Mouse (Mus musculus): ENCODE data around the gene Gm20422. TPM values are rescaled to one million over a fixed set of nuclear protein-coding genes. Genes with fewer than 3 reads are reported as not detected.
A peak's percentile ranks its signal among the peaks of the same experiment; 100 is the strongest.
"Not testable (repeated sequence)": the region's sequence is repeated elsewhere in the genome, so short reads cannot be mapped to it uniquely, and the experiment has no call there.

The Gm20422 gene
- polyA plus RNA-seq, 1 experiment = not detected

DNA sequence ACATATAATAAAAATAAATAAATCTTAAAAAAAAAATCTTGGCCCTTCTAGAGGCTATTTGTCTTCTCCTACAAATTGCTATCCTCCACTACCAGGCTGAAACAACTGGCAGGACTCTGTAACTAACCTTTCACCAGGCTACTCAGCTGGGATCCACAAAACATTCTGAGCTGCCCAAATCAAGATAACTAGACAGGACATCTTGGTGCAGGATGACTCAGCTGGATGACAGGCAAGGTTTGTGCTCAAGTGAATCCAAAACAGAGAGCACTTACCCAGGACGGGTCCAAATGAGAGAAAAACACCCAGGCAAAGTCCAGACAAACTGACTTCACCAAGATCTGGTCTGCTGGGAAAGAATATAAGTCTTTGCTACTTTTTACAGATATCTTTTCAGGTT lies 39.2 kb downstream of the Gm20422 start:
- Histone ChIP-seq H3K36me3 (ENCODE audit: control insufficient read depth, insufficient read depth, low read length) (no peaks in the 10 kb centered on the region), H3K27ac (ENCODE audit: control insufficient read depth, insufficient read depth, low read length) (no peak overlapping the region), H3K27me3 (ENCODE audit: control insufficient read depth, insufficient read depth, low read length) (no peaks in the 10 kb centered on the region), H3K4me1 (replicated peaks; ENCODE audit: control insufficient read depth, insufficient read depth, low read length) (no peaks in the 10 kb centered on the region), H3K4me3 (ENCODE audit: control insufficient read depth, insufficient read depth, low read length) (no peak overlapping the region)
- TF ChIP-seq CTCF (IDR thresholded peaks at IDR 0.05; ENCODE audit: borderline replicate concordance, control insufficient read depth, extremely low read depth, insufficient read depth, low read length, poor library complexity) (no peak), POLR2A (IDR thresholded peaks at IDR 0.05; ENCODE audit: control insufficient read depth, extremely low read depth, insufficient read depth, low read length, poor library complexity) (no peak)
- 86% methylated on average over 1 of the region's 1 CpGs for WGBS
- DNase-seq = no peak

- peaks cover 8% of the 10 kb centered on the region for H3K4me1 ChIP-seq (replicated peaks; ENCODE audit: control insufficient read depth, insufficient read depth, low read length)
- H3K27ac ChIP-seq (ENCODE audit: control insufficient read depth, insufficient read depth, low read length) = no peak overlapping the region
- 47% methylated on average over 5 of the region's 5 CpGs for WGBS
Measured at GRCm38 (mm10) chr8:69717232-69717580, 57.5 kb downstream of the Gm20422 start.

GRCm38 (mm10) chr8:69716403-69717231 lies 58.1 kb downstream of the Gm20422 start:
- peak overlapping the region; percentile 88 for H3K27ac ChIP-seq (ENCODE audit: control insufficient read depth, insufficient read depth, low read length)
- no peaks in the 10 kb centered on the region for H3K27me3 ChIP-seq (ENCODE audit: control insufficient read depth, insufficient read depth, low read length)
- H3K4me3 ChIP-seq (ENCODE audit: control insufficient read depth, insufficient read depth, low read length) = peak overlapping the region; percentile 87
- peak; percentile 96 for TF ChIP-seq POLR2A (IDR thresholded peaks at IDR 0.05; ENCODE audit: control insufficient read depth, extremely low read depth, insufficient read depth, low read length, poor library complexity)
- no peak for TF ChIP-seq CTCF (IDR thresholded peaks at IDR 0.05; ENCODE audit: borderline replicate concordance, control insufficient read depth, extremely low read depth, insufficient read depth, low read length, poor library complexity)
- under 1% methylated on average over 52 of the region's 52 CpGs for WGBS
- DNase-seq = peak; percentile 92
- H3K4me1 ChIP-seq (replicated peaks; ENCODE audit: control insufficient read depth, insufficient read depth, low read length) = peaks cover 8% of the 10 kb centered on the region
- no peaks in the 10 kb centered on the region for H3K36me3 ChIP-seq (ENCODE audit: control insufficient read depth, insufficient read depth, low read length)

More at GRCm38 (mm10) chr8:69717232-69717580, 57.5 kb downstream of the Gm20422 start:
- no peaks in the 10 kb centered on the region for H3K36me3 ChIP-seq (ENCODE audit: control insufficient read depth, insufficient read depth, low read length)
- no peak for DNase-seq
- TF ChIP-seq POLR2A (IDR thresholded peaks at IDR 0.05; ENCODE audit: control insufficient read depth, extremely low read depth, insufficient read depth, low read length, poor library complexity) (no peak), CTCF (IDR thresholded peaks at IDR 0.05; ENCODE audit: borderline replicate concordance, control insufficient read depth, extremely low read depth, insufficient read depth, low read length, poor library complexity) (no peak)
- no peaks in the 10 kb centered on the region for H3K27me3 ChIP-seq (ENCODE audit: control insufficient read depth, insufficient read depth, low read length)
- peak overlapping the region; percentile 23; the same call in 1 of the 2 replicates for H3K4me3 ChIP-seq (ENCODE audit: control insufficient read depth, insufficient read depth, low read length)

- Histone ChIP-seq H3K36me3 (ENCODE audit: control insufficient read depth, insufficient read depth, low read length) (peaks cover 4% of the 10 kb centered on the region; the same call in 1 of the 2 replicates), H3K27ac (ENCODE audit: control insufficient read depth, insufficient read depth, low read length) (no peak overlapping the region), H3K4me3 (ENCODE audit: control insufficient read depth, insufficient read depth, low read length) (no peak overlapping the region), H3K4me1 (replicated peaks; ENCODE audit: control insufficient read depth, insufficient read depth, low read length) (peaks cover 8% of the 10 kb centered on the region), H3K27me3 (ENCODE audit: control insufficient read depth, insufficient read depth, low read length) (no peaks in the 10 kb centered on the region)
- 86% methylated on average over 6 of the region's 6 CpGs for WGBS
- TF ChIP-seq CTCF (IDR thresholded peaks at IDR 0.05; ENCODE audit: borderline replicate concordance, control insufficient read depth, extremely low read depth, insufficient read depth, low read length, poor library complexity) = no peak
- no peak for TF ChIP-seq POLR2A (IDR thresholded peaks at IDR 0.05; ENCODE audit: control insufficient read depth, extremely low read depth, insufficient read depth, low read length, poor library complexity)
- DNase-seq = no peak
Measured at GRCm38 (mm10) chr8:69715366-69715765, 59.3 kb downstream of the Gm20422 start.

DNA sequence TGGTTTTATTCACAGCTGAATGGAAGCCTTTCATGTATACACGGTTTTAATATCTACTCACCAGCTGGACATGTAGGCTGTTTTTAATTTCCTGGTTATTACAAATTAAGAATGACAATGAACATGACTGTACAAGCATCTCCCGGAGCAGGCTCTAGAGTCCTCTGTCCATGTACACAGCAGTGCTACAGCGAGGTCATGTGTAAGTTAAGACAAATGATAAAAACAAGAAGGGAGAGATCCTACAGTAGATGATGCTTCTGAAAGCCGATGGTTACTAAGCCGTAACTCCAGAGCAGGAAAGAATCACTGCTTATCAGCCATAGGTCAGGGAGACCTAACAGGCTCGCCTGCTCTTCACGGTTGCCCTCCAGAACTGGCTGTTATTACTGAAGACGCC lies 61.2 kb downstream of the Gm20422 start:
- Histone ChIP-seq H3K27me3 (ENCODE audit: control insufficient read depth, insufficient read depth, low read length) (no peaks in the 10 kb centered on the region), H3K36me3 (ENCODE audit: control insufficient read depth, insufficient read depth, low read length) (peaks cover 22% of the 10 kb centered on the region), H3K4me1 (replicated peaks; ENCODE audit: control insufficient read depth, insufficient read depth, low read length) (peaks cover 8% of the 10 kb centered on the region), H3K27ac (ENCODE audit: control insufficient read depth, insufficient read depth, low read length) (no peak overlapping the region), H3K4me3 (ENCODE audit: control insufficient read depth, insufficient read depth, low read length) (no peak overlapping the region)
- WGBS = 95% methylated on average over 8 of the region's 8 CpGs
- TF ChIP-seq POLR2A (IDR thresholded peaks at IDR 0.05; ENCODE audit: control insufficient read depth, extremely low read depth, insufficient read depth, low read length, poor library complexity) (no peak), CTCF (IDR thresholded peaks at IDR 0.05; ENCODE audit: borderline replicate concordance, control insufficient read depth, extremely low read depth, insufficient read depth, low read length, poor library complexity) (no peak)
- DNase-seq = no peak

GRCm38 (mm10) chr8:69710624-69711023 lies 64.1 kb downstream of the Gm20422 start, which contains the start of gene Zfp869:
Gene Zfp869 (minus strand): TSS chr8:69710724.
- not testable (repeated sequence) for DNase-seq; H3K27ac ChIP-seq (ENCODE audit: control insufficient read depth, insufficient read depth, low read length); H3K4me3 ChIP-seq (ENCODE audit: control insufficient read depth, insufficient read depth, low read length); H3K27me3 ChIP-seq (ENCODE audit: control insufficient read depth, insufficient read depth, low read length); H3K4me1 ChIP-seq (replicated peaks; ENCODE audit: control insufficient read depth, insufficient read depth, low read length)
- WGBS = over 99% methylated on average over 10 of the region's 10 CpGs
- H3K36me3 ChIP-seq (ENCODE audit: control insufficient read depth, insufficient read depth, low read length) = peaks cover 50% of the 10 kb centered on the region
